Mouse (Mus musculus) hindbrain, embryonic 12.5 days (tissue): ENCODE data around the gene Psma5. TPM values are rescaled to one million over a fixed set of nuclear protein-coding genes. Genes with fewer than 3 reads are reported as not detected.
A peak's percentile ranks its signal among the peaks of the same experiment; 100 is the strongest.
"Not testable (repeated sequence)": the region's sequence is repeated elsewhere in the genome, so short reads cannot be mapped to it uniquely, and the experiment has no call there.

Experiments used
- ATAC-seq: fragments of 200-750 bp; cut with Nextera tagmentation; 2 replicates; pipeline ENCODE4 v1.8.0; 2017; ENCODE audit warnings: moderate TSS enrichment; ENCODE audit not compliant: low FRiP score
- H3K27ac ChIP-seq: fragments of 300-500 bp; sonication (generic); 2 replicates; pipeline ENCODE4 v1.5.1; 2016; ENCODE audit warnings: mild to moderate bottlenecking
- H3K27me3 ChIP-seq: fragments of 300-500 bp; sonication (generic); 2 replicates; pipeline ENCODE4 v1.6.1; 2016; ENCODE audit warnings: mild to moderate bottlenecking
- H3K36me3 ChIP-seq: fragments of 300-500 bp; sonication (generic); 2 replicates; pipeline ENCODE4 v1.6.1; 2016; ENCODE audit warnings: mild to moderate bottlenecking
- H3K4me1 ChIP-seq: fragments of 300-500 bp; sonication (generic); 2 replicates; pipeline ENCODE4 v1.6.1; 2016
- H3K4me2 ChIP-seq: fragments of 300-500 bp; sonication (generic); replicated peaks from 2 replicates; pipeline ENCODE4 v1.6.1; 2016; ENCODE audit warnings: mild to moderate bottlenecking
- H3K4me3 ChIP-seq: fragments of 300-500 bp; sonication (generic); 2 replicates; pipeline ENCODE4 v1.5.1; 2016; ENCODE audit warnings: mild to moderate bottlenecking
- H3K9ac ChIP-seq: fragments of 300-500 bp; sonication (generic); 2 replicates; pipeline ENCODE4 v1.6.1; 2016; ENCODE audit warnings: mild to moderate bottlenecking, moderate library complexity
- H3K9me3 ChIP-seq: fragments of 300-500 bp; sonication (generic); replicated peaks from 2 replicates; pipeline ENCODE4 v1.6.1; 2016; ENCODE audit warnings: mild to moderate bottlenecking
- WGBS: fragments of 180-500 bp; shearing (Covaris S2); methylation state at CpG from one replicate; pipeline ENCODE4 v1.1.7; 2016; 5-methylcytosine and 5-hydroxymethylcytosine counted together
- polyA plus RNA-seq: library from polyadenylated mRNA; unstranded; fragments of >200 nt; fragmentation: Nextera tagmentation; extraction: Ambion mirVana; gene quantifications from 2 replicates; pipeline ENCODE4 v1.2.1, GENCODE M21; 2016

Gene Psma5
- polyA plus RNA-seq, 1 experiment from 2014 or later = 218 TPM

DNA sequence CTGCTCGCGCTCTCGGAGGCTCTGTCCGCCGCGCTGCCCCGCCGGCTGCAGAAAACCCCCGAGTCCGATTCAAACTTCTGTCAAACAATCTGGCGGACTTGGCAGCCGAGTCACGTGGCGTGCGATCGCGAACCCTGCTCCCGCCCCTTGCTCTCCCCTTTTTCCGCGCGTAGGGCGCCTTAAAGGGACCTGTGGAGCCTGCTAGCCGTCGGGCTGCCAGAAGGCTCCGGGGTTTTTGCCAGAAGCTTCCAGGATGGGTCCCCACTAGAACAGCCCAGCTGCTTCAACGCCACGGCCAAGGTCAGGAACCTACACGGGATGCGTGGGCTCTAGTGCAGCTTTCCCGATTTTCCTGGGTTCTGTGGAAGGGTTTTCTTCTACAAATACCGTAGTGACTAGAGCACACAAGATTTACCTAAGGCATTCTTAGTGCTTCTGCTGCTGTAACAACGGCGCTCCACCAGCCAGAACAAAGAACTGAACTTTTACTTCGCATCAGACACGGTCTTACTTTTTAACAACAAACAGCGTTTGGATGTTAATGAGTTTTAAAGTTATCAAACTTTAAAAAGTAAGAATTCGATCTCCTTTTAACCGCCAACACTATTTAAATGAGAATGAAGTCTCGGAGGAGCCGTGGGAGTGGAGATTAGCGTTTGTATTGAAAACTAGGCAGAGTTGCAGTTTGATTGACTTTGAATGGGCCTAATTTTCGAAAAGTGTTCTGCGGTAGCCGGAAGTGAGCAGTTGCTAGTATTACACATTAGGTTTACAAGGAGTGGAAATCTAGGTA is 30.0 kb upstream of the Psma5 start, which contains the start of gene Sypl2:
Gene Sypl2 (minus strand): TSS at position 91 of the 793 bp plus-strand sequence.
- Histone ChIP-seq H3K27ac (no peak within 1 kb of the TSS), H3K4me1 (peaks cover 15% of the 10 kb centered on the region), H3K27me3 (peaks cover 56% of the 10 kb centered on the region), H3K9me3 (no peaks in the 10 kb centered on the region), H3K4me2 (peak within 1 kb of the TSS; percentile 63), H3K36me3 (no peaks in the 10 kb centered on the region), H3K4me3 (peak within 1 kb of the TSS; percentile 42), H3K9ac (peak within 1 kb of the TSS; percentile 49)
- no peak for ATAC-seq
- WGBS = 4% methylated on average over 43 of the region's 44 CpGs

DNA sequence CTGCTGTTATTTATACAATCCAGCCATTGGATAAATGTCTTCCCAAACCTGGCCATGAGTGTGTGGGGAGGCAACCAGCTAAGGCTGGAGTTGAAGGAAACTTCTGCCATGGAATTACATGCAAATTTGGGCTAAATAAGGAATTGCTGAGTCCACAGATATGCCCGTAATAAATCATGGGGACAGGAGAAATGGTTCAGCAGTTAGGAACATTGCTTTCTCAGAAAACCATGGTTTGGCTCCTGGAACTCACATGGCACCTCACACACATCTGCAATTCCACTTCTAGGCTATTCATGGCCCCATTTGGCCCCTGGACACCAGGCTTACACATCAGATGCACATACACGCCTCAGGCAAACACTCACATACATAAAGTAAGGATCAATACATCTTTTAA is 29.2 kb upstream of the Psma5 start:
- Histone ChIP-seq H3K9ac (no peak overlapping the region), H3K4me2 (0 out of 2 replicates have a peak overlapping the region, but pooled peaks have one; percentile 63), H3K4me1 (peaks cover 15% of the 10 kb centered on the region), H3K9me3 (no peaks in the 10 kb centered on the region), H3K27me3 (peaks cover 51% of the 10 kb centered on the region), H3K27ac (no peak overlapping the region), H3K36me3 (no peaks in the 10 kb centered on the region), H3K4me3 (no peak overlapping the region)
- 78% methylated on average over 2 of the region's 2 CpGs for WGBS
- no peak for ATAC-seq

DNA sequence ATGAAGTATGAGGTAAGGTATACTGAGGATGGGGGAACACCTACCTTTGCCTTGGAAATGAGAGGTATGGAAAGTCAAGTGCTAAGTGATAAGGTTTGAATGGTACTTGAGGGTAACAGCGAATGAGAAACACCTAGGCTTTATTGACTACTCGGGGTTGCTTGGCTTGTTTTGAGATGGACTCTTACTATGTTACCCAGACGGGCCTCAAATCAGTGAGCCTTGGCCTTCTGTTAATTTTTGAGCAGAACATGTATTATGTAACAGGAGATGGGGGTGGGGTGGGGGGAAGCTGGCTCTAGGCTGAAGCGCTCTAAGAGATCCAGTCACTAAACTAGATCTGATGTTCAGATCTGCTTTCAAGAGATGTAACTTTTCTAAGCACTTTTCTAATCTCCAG is 25.1 kb upstream of the Psma5 start:
- no peak overlapping the region for H3K27ac ChIP-seq
- WGBS = 83% methylated on average over 4 of the region's 4 CpGs
- ATAC-seq = no peak
- no peak overlapping the region for H3K4me3 ChIP-seq
- H3K27me3 ChIP-seq = peaks cover 15% of the 10 kb centered on the region
- peaks cover 6% of the 10 kb centered on the region for H3K4me1 ChIP-seq
- no peaks in the 10 kb centered on the region for H3K9me3 ChIP-seq
- H3K36me3 ChIP-seq = no peaks in the 10 kb centered on the region
- no peak overlapping the region for H3K4me2 ChIP-seq
- H3K9ac ChIP-seq = no peak overlapping the region

DNA sequence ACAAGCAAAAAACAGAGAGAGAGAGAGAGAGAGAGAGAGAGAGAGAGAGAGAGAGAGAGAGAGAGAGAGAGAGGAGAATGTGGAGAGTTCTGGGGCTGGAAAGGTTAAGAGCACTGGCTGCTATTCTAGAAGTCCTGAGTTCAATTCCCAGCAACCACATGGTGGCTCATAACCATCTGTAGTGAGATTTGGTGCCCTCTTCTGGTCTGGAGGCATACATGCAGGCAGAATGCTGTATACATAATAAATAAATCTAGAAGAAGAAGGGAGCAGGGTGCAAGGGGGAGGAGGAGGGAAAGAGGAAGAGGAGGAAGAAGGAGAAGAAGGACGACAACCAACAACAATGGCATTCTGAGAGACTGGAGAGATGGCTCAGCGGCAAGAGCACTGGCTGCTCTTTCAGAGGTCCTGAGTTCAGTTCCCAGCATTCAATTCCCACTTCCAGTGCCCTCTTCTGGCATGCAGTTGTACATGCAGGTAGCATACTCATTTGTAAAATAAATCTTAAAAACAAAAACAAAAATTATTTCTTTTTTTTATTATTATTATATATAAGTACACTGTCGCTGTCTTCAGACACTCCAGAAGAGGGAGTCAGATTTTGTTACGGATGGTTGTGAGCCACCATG is 19.1 kb upstream of the Psma5 start:
- H3K27ac ChIP-seq, ATAC-seq, H3K4me1 ChIP-seq, H3K9me3 ChIP-seq, H3K4me2 ChIP-seq, H3K36me3 ChIP-seq, H3K9ac ChIP-seq, H3K4me3 ChIP-seq, H3K27me3 ChIP-seq: not testable (repeated sequence)
- 83% methylated on average over 4 of the region's 4 CpGs for WGBS

DNA sequence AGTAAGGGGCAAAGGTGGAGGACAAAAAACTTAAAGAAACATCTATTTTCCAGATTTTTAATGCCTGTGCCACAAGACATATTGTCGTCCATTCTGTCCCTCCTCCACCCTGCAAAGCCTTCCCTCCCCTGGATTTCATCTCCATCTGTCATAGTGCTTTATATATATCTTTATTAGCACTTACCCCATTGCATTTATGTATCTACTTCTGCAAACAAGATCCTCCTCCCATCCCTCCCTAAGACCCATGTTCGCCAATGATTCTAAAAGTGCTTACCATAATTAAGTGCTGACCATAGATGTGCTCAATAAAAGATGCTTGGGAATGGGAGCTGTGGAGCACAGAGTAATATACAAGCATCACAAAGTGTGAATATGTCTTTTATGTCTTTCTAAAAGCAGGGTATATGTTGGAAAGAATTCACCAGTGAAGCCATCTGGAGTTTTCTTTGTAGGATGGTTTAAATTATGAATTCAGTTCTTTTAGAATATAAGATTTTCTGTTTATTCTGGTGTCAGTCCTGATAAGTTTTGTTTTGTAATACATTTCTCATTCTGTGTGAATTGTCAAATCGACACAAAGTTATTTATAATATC is 15.4 kb upstream of the Psma5 start:
- 90% methylated on average over 3 of the region's 3 CpGs for WGBS
- no peaks in the 10 kb centered on the region for H3K9me3 ChIP-seq
- H3K4me3 ChIP-seq = no peak overlapping the region
- H3K4me1 ChIP-seq = no peaks in the 10 kb centered on the region
- no peak overlapping the region for H3K9ac ChIP-seq
- no peak overlapping the region for H3K27ac ChIP-seq
- H3K36me3 ChIP-seq = no peaks in the 10 kb centered on the region
- no peaks in the 10 kb centered on the region for H3K27me3 ChIP-seq
- ATAC-seq = no peak
- no peak overlapping the region for H3K4me2 ChIP-seq

DNA sequence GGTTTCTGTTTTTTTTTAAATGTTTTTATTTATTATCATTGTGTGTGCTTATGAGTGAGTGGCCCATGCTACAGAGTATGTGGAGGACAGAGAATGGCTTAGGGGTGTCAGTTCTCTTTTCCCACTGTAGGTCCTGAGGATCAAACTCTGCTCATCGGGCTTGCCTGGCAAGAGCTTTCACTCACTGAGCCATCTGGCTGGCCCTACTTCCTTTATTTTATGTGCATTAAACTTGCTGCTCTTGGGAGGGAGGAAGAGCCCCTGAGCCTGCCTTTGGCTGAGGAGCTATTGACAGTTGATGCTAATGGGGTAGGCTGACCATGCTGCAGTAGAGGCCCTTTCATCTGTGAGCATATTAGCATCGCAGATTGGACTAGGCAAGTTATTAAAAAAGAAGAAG is 9.9 kb upstream of the Psma5 start:
- Histone ChIP-seq H3K27ac (no peak overlapping the region), H3K27me3 (no peaks in the 10 kb centered on the region), H3K4me3 (no peak overlapping the region), H3K9ac (no peak overlapping the region), H3K36me3 (no peaks in the 10 kb centered on the region), H3K9me3 (no peaks in the 10 kb centered on the region), H3K4me1 (no peaks in the 10 kb centered on the region), H3K4me2 (no peak overlapping the region)
- no peak for ATAC-seq
- WGBS = 84% methylated on average over 2 of the region's 2 CpGs

DNA sequence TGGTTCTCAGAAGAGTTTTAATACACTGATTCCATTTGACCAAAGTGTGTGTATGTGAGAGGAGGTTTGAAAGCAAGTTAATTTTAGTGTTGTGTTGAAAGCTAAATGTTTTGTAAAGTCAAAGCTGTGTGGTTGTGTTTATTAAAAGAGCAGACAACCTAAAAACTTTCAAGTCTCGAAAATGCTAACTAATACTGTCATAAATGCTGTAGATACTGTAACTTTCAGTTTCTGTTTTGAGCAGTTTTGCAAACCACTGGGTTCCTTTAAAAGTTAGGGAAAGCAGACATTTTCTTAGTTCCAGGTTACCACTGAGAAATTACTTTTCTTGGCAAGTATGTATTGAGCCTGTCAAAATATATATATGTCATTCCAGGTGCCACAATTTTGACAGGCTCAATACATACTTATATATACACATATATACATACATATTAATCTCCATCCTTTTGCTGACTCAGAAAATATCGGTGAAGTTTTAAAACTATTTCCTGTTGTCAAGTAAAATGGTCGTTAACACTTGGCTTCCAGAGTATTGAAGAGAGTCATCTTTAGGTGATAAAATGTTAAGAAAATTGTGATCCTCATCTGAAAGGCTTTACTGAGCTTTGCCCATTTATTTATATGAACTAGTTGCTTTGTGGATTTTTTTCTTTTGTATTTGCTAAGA is 1.2 kb downstream of the Psma5 start:
- Histone ChIP-seq H3K9ac (peak overlapping the region; percentile 94), H3K27me3 (no peaks in the 10 kb centered on the region), H3K4me1 (peaks cover 14% of the 10 kb centered on the region), H3K9me3 (no peaks in the 10 kb centered on the region), H3K4me3 (peak overlapping the region; percentile 98), H3K36me3 (peaks cover 9% of the 10 kb centered on the region), H3K27ac (no peak overlapping the region), H3K4me2 (peak overlapping the region; percentile 85)
- WGBS = 78% methylated on average over 3 of the region's 3 CpGs
- ATAC-seq = no peak

DNA sequence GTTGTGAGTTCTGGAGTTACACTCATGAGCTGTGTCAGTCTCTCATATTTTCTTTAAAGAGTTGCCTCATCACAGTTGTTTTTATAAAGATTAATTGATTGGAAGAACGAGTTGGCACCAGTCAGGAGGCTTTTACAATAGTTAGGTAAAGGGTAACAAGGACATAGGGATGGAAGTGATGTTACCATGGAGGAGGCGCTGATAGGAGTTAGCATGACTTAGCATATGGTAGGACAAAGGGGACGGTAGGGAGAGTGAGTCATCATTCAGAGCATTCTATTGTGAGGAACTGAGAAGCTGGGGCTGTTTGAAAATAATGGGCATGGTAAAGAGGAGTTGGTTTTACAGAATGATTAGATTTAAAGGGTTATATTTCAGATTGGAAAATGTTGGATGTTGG is 2.6 kb downstream of the Psma5 start:
- Histone ChIP-seq H3K9me3 (no peaks in the 10 kb centered on the region), H3K4me2 (no peak overlapping the region), H3K27me3 (no peaks in the 10 kb centered on the region), H3K36me3 (peaks cover 16% of the 10 kb centered on the region), H3K4me3 (no peak overlapping the region), H3K9ac (no peak overlapping the region), H3K27ac (no peak overlapping the region), H3K4me1 (peaks cover 14% of the 10 kb centered on the region)
- ATAC-seq = no peak
- 56% methylated on average over 3 of the region's 3 CpGs for WGBS

DNA sequence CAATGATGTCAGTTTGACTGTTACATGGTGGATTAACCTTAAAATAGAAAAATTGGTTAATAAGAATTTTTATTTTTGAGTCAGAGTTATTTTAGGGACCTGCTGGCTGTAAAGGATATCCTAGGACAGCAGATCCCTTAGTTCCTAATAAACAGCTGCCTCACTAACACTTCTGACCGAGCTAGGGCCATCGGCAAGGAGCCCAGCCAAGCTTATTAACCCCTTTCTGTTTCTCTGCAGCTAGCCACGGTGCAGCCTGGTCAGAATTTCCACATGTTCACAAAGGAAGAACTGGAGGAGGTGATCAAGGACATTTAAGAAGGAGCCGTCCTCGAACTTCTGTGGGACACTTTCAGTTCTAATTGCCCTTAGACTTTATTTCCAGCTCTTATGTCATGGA is 22.8 kb downstream of the Psma5 start:
- H3K36me3 ChIP-seq = peaks cover 33% of the 10 kb centered on the region
- not testable (repeated sequence) for H3K4me2 ChIP-seq, H3K9me3 ChIP-seq, H3K9ac ChIP-seq, H3K27ac ChIP-seq, H3K27me3 ChIP-seq, H3K4me3 ChIP-seq, H3K4me1 ChIP-seq, ATAC-seq
- WGBS = 82% methylated on average over 5 of the region's 5 CpGs

DNA sequence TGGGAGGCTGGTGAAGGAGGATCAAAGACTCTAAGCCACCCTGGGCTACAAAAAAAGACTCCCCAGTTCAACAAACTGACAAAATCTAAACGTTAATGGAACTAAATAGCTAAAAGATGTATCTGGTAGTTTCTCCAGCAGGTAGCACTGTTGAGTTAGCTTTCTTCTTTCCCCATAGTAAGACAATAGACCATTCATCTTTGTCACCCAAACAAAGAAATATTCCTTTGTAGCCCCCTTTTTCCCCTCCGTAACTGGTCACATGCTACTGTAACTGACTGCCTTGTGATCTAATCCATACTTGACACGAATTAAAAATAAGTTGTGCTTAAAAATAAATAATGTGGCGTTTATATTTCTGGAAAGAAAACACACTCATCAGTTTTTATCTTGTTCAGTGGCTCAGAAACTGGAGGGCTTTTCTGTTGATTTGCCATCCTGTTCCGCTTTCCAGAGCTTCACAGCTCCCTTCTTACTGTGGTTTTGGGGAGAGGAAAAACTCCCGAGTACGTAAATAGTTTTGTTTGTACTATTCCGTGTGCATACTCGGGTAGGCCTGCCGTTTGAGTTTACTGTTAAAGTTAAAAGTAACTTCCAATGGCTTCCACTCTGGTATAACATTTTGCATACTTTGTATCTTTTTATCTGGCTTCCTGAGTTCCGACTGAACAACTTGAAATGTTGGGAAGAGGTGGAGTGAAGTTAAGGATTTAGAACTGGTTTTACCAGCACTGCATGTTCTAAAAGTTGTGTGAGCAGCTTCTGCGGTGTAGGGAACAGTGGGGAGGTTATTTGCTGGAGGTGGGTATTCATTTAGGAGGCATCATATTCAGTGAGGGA is 25.9 kb downstream of the Psma5 start:
- Histone ChIP-seq H3K9me3 (no peaks in the 10 kb centered on the region), H3K27me3 (no peaks in the 10 kb centered on the region), H3K4me1 (peaks cover 34% of the 10 kb centered on the region), H3K27ac (peak overlapping the region; percentile 88), H3K4me2 (peak overlapping the region; percentile 82), H3K36me3 (peaks cover 5% of the 10 kb centered on the region), H3K9ac (peak overlapping the region; percentile 60; the same call in 1 of the 2 replicates), H3K4me3 (peak overlapping the region; percentile 96)
- WGBS = 25% methylated on average over 12 of the region's 12 CpGs
- ATAC-seq = no peak

DNA sequence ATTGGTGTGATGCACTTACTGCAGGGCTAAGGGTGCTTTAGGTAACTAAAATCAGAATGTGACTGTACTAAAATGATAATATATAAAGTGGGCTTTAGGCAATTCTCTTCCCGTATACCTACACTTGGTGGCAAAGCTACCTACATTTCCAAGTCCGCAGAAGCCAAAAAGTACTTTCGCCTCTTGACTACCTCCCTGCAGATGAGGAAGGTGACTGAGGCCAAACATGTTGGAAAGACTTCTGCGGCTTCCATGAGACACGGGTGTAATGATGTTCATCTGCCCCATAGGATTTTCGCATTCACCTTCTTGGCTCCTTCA is 26.5 kb downstream of the Psma5 start:
- H3K36me3 ChIP-seq = no peaks in the 10 kb centered on the region; the same call in 1 of the 2 replicates
- no peaks in the 10 kb centered on the region for H3K27me3 ChIP-seq
- H3K4me3 ChIP-seq = peak overlapping the region; percentile 96
- peak overlapping the region; percentile 88 for H3K27ac ChIP-seq
- peaks cover 40% of the 10 kb centered on the region for H3K4me1 ChIP-seq
- peak overlapping the region; percentile 60 for H3K9ac ChIP-seq
- no peaks in the 10 kb centered on the region for H3K9me3 ChIP-seq
- H3K4me2 ChIP-seq = peak overlapping the region; percentile 82
- 10% methylated on average over 6 of the region's 6 CpGs for WGBS
- no peak; the same call in 1 of the 2 replicates for ATAC-seq
